Mouse (Mus musculus): ENCODE measurements around the gene Clec18a.
"Not testable (repeated sequence)": the region's sequence is repeated elsewhere in the genome, so short reads cannot be mapped to it uniquely, and the experiment has no call there.

Clec18a gene

GRCm38 (mm10) chr8:111055661-111056060 lies 36.6 kb downstream of the Clec18a start:
- DNase-seq = peak; percentile 24

GRCm38 (mm10) chr8:111055031-111055634 lies 37.1 kb downstream of the Clec18a start:
- no peak for DNase-seq

- DNase-seq = no peak
These were observed 38.3 kb downstream of the Clec18a start for GRCm38 (mm10) chr8:111053827-111054518.

GRCm38 (mm10) chr8:111049106-111049505 lies 43.1 kb downstream of the Clec18a start:
- DNase-seq = no peak

GRCm38 (mm10) chr8:111048694-111049093 lies 43.5 kb downstream of the Clec18a start:
- no peak for DNase-seq

GRCm38 (mm10) chr8:111044003-111044734 lies 48.1 kb downstream of the Clec18a start:
- DNase-seq = no peak

GRCm38 (mm10) chr8:111042546-111042945 lies 49.7 kb downstream of the Clec18a start:
- no peak for DNase-seq

- DNase-seq = no peak
These were observed 55.6 kb downstream of the Clec18a start for GRCm38 (mm10) chr8:111036591-111036990.

- peak; percentile 42 for DNase-seq
These were observed 58.0 kb downstream of the Clec18a start for GRCm38 (mm10) chr8:111034276-111034675.

GRCm38 (mm10) chr8:111033482-111034215 lies 58.6 kb downstream of the Clec18a start:
- peak; percentile 100 for DNase-seq

GRCm38 (mm10) chr8:111032916-111033315 lies 59.3 kb downstream of the Clec18a start, which contains the start of gene Aars:
Gene Aars, plus strand, starts transcription at chr8:111033144.
- DNase-seq = no peak

GRCm38 (mm10) chr8:111031572-111031971 lies 60.7 kb downstream of the Clec18a start, which contains the start of gene Ddx19b:
Gene Ddx19b, minus strand, starts transcription at chr8:111031751.
- DNase-seq = no peak

GRCm38 (mm10) chr8:111030045-111030444 lies 62.2 kb downstream of the Clec18a start:
- no peak for DNase-seq

- no peak for DNase-seq
These were observed 62.6 kb downstream of the Clec18a start for GRCm38 (mm10) chr8:111029589-111029988.

GRCm38 (mm10) chr8:111027391-111027937 lies 64.8 kb downstream of the Clec18a start:
- peak; percentile 94 for DNase-seq

GRCm38 (mm10) chr8:111026609-111027008 lies 65.6 kb downstream of the Clec18a start:
- DNase-seq = not testable (repeated sequence)

GRCm38 (mm10) chr8:111010230-111010991 lies 81.8 kb downstream of the Clec18a start:
- DNase-seq = not testable (repeated sequence)

All from kidney, adult 9 months (tissue).